Mouse (Mus musculus) kidney, adult 18-20 months (tissue): ENCODE results near the gene Ptprd.
"Not testable (repeated sequence)": the region's sequence is repeated elsewhere in the genome, so short reads cannot be mapped to it uniquely, and the experiment has no call there.

Experiments
- DNase-seq: peaks from one replicate; pipeline ENCODE4 v3.0.0; 2021

Ptprd gene

DNA sequence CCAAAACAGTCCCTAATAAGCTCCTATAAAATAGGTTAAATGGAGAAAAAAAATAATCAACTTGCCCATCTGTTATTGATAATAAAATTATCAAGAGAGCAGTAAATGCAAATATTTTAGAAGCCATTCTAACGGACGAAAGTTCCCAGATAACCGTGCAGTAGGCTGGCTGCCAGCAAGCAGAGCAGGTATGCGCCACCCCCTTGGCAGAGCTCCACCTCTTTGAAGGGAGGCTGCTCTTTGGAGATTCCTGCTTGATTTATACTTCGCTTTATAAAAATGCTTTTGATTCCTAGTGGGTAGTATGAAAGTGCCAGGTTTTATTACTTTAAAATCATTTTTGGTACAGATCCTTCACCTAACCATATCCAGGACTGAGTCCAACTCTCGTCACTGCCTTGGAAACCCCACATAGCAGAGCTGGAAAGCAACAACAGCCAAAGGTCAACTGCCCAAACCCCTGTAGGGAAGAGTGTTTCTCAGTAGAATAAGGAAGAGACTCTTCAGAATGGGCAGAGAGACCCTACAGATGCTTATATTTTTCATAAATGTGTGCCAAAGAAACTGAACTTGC lies 1770.9 kb downstream of the Ptprd start:
- DNase-seq: peak; percentile 85

DNA sequence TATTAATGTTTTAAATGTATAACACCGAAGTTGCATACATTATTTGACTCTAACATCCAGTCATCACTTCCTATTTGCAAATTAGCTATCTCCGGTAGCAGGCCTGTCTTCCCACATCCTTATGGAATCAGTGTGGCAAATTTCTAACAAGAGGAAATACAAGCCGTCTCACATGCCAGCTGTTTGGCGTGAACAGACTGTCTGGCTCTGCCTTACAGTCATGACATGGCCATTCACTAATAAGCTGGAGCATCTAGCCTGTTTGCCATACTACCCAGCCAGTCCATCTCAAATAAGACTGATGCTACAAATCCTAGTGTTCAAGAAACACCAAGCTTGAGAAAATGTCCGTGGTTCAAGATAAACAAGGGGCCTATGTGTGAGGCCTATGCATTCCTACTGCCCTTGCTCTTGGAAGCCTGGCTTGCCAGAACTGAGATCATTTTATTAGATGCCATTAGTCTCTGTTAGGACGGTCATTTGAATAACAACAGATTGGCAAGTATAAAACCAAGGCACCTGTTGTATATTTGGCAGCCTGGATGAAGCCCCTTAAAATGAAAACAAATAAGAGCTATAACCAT lies 1773.2 kb downstream of the Ptprd start:
- no peak for DNase-seq

DNA sequence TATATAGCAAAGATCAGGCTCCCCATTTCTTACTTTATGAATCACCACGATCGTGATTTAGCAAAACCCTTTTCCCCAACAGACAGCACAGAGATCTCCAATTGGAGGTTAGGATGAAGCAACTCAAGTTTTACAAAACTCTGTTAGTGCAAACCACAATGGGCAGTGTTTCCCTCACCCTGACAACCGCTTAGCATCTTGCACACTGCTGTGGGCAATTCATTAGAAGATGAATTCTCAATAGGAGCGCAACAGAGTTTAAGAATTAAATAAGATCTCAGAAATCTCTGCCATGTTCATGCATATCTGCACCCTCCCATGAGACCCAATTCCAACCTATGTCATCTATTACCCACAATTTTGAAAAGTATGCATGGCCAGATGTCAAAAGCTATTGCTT lies 1773.7 kb downstream of the Ptprd start:
- DNase-seq: no peak

DNA sequence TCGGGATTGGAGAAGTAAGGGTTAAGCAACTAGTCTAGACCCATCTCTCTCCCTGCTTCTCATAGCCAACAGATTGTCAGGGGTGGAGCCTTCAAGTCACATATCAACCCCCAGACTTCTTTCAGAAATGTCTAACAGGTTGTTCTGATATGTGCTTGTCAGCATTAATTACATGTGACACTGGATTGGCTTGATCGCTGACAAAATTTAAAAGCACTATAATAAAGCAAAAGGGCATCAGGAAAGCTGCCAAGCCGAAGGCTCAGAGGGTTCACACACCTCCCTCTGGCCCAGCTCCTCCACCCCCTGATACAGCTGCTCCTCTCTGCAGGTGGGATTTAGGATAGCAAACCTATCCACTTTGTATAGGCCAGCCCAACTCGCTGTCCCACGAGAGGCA lies 1775.8 kb downstream of the Ptprd start:
- DNase-seq: no peak

- peak; percentile 60 for DNase-seq
Observed at GRCm38 (mm10) chr4:76429769-76430168, 1782.0 kb downstream of the Ptprd start.

DNA sequence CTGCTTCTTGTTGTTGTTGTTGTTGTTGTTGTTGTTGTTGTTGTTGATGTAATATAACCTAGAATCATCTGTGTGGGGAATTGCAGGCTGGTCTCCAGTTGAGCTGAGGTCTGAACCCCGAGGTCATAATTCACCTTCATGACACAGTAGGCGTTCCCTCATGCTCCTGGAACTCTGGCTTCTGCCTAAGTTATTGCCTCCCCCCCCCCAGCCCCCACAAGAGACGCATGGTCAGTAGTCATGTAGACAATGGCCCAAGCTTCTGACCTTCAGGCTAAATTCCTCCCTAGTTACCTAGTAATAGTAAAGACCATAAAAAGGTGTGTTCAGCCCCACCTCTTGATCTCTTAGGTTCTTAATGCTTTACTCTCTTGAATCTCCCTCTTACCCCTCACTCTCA lies 1784.7 kb downstream of the Ptprd start:
- DNase-seq: not testable (repeated sequence)

- no peak for DNase-seq
Observed at GRCm38 (mm10) chr4:76425230-76425575, 1786.6 kb downstream of the Ptprd start.

DNA sequence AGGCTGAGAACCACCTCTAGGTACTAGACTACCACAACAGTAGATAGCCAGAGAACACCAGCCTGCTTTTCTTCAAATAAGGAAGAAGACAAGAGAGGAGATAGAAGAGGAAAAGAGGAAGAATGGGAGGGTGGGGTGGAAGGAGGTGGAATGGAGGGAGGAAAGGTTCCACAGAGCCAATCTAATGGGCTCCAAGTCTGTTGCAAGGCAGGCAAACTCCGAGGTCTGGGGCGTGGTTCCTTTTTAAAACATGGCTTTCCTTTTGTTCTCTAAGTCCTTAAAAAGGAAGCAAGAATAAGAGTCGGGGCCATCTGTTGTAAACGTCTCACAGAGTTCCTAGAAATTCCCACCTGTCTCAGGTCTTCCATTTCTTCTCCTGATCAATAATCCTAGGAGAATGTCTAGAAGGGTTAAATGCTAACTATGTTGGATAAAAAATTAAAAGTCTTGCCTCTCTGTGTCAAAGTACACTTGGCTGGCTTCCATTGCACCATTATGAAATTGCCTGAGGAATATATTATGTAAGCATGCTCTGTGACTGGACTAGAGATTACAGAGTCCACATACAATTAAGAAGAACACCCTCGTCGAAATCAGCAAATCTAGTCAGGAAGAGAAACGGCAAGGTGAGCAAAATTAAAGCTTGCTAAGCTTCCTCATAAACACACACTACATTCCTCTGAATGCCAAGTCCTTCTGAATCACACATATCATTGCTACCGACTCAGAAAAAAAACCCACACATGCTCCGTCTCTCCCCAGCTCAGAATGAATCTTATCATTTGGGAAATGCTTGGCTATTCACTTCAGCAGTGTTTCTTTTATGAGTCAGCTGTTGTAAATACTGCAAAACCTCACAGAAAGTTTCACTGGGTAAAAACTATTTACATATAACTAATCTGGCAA lies 1787.2 kb downstream of the Ptprd start:
- peak; percentile 66 for DNase-seq

DNA sequence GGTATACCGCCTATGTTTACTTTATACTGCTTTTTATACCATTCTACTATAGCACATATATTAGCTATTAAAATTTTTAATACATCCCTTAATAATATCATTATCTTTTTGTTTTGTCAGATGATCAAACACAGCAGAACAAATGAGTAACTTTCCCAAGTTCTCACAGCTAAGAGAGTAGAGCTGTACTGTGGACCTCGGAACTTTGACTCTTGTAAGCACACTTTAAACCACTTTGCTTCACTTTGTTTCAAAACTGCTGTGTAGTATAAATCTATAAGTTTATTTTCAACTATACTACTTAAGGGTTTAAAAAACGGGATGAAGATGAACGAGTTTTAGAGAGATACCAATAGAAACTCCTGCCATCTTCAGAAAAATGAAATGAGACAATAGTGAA lies 1789.6 kb downstream of the Ptprd start:
- DNase-seq: no peak

- DNase-seq: no peak
Observed at GRCm38 (mm10) chr4:76419641-76420040, 1792.1 kb downstream of the Ptprd start.

GRCm38 (mm10) chr4:76417676-76418075 lies 1794.1 kb downstream of the Ptprd start:
- DNase-seq: no peak

GRCm38 (mm10) chr4:76415624-76416023 lies 1796.1 kb downstream of the Ptprd start:
- DNase-seq: no peak

- DNase-seq: no peak
Observed at GRCm38 (mm10) chr4:76414591-76414990, 1797.2 kb downstream of the Ptprd start.

DNA sequence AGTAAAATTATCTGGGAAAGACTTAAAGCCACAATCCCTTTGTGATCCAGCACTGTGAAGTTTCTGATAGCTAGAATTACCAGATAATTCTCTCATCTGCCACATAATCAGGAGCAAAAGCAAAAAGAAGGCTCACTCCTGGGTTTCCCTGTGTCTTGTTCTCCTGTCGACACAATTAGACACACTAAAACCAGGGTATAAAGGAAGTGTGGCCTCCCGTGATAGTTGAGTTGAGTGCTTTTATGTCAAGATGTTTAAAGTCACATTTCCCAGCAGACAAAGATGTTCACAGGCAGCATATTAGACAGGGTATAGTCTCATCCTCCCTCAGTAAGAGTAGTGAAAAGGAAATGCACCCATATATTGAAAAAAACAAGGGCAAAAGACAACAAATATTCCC lies 1801.7 kb downstream of the Ptprd start:
- DNase-seq: no peak

DNA sequence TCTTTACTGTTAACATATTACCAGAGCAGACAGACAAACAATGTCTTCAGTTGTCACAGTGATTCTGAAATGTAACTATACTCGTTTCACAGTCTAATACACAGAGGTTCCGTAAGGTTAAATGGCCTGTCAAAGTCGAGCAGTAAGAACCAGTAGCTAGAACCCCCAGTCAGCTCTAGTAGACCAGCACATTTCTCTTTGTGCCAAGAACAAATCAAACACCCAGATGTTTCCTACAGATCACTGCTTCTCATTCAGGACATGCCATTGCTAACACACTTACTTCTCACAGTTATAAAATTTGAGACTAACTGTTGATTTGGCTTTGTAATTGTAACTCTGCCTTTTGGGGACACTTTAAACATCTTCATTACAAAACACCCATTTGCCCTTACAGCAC lies 1802.6 kb downstream of the Ptprd start:
- DNase-seq: no peak

GRCm38 (mm10) chr4:76405862-76406454 lies 1805.8 kb downstream of the Ptprd start:
- no peak for DNase-seq

DNA sequence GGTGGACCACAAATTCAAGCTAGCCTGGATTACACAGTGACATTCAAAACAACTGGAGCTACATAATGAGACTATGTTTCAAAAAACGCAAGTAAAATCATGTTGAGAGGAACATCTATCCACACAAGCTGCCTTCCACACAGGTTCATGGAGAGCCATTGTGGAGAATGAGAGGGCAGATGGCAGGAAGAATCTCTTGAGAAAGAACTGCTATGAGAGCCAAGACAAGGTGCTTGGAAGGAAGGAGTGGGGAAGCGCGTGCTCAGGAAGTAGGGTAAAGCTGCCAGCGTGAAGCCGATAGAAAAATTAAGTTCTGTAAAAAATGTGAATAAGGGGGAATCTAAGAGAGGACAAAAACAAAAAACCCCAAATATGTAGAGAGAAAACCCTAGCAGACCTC lies 1808.5 kb downstream of the Ptprd start:
- DNase-seq: no peak

GRCm38 (mm10) chr4:76387887-76388286 lies 1823.9 kb downstream of the Ptprd start:
- no peak for DNase-seq

DNA sequence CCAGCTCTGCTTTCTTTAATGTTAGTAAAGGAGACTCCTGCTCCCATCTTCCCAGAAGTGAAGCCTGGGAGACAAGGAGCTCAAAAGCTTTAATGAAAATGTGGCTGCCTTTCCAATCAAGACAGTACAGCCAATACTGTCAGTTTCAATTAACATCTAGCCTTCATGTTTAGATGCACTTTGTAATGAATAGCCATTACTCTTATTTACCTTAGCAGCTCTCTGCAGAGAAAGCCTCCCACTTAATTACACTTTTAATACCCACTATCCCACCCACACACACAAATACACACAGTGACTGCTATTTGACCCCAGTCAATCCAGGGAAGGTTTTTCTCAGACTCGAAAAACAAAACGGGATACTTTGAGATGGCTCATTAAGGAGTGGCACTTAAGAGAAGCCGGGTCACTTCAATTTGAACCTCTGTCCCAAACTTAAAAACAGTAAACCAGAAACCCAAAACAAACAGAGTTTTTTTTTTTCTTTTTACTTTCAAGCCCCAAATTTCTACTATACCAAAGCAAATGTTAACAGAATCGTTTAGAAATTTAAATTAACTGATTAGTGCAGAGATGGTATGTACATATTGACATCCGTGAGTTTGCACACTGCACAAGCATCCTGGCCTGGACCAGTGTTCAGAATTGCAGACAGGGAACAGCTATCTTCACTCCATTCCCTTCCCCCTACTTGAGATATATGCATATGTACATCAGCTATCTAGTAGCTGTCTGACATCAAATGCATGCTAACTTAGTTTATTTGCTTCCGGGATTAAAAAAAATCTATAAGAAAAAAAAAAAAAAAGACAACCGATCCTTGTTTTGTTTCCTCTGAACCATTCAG lies 1824.6 kb downstream of the Ptprd start:
- no peak for DNase-seq

- DNase-seq: no peak
Observed at GRCm38 (mm10) chr4:76385818-76386217, 1825.9 kb downstream of the Ptprd start.

- no peak for DNase-seq
Observed at GRCm38 (mm10) chr4:76380312-76380917, 1831.3 kb downstream of the Ptprd start.
